Mouse (Mus musculus): ENCODE data around the gene Asap2. TPM values are rescaled to one million over a fixed set of nuclear protein-coding genes. Genes with fewer than 3 reads are reported as not detected.

Gene Asap2
- total and polyA plus RNA-seq, 2 experiments, result 2.3 to 6.1 TPM

DNA sequence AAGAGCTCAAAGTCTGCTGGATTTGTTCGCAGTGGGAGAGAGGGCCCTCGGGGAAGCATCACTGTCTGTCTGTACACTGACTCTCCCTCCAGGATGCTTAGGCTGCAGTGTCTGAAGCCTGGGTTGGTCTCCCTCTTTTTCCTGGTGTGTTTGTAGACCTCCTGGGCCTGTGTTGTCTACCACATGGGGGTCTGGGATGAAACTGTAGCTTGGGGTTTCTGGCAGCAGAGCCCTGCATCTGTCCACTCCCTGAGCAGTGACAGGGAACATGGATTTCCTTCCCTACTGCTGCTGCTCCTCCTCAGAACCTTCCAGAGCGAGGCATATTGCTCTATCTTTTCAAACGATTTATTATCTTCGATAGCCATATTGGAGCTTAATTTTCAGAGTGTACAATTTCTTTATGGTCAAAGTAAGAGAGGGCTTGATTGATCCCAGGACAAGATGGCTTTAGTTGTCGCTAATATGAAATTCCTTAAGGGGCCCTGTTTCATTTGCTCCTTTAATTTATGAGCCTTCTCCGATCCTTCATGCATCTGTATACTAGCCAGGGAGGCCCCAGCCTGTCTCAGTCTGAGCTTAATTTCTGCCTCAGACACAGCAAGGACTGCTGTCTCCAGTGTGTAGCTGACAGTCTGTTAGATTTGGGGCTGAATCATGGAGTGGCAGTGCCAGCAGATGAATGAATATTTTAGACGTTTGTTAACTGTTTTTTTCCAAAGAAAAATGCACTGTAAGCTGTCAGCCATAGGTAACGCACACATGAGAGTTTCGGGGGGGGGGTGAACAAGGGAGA, 135.6 kb downstream of the Asap2 start:
- no peak for DNase-seq (ENCODE audit: extremely low read depth, low read depth, low spot score)
- H3K9ac ChIP-seq (ENCODE audit: low read depth, low read length), result no peak overlapping the region
- 80% methylated on average over 10 of the region's 10 CpGs for WGBS
- TF ChIP-seq CTCF (IDR thresholded peaks at IDR 0.05; ENCODE audit: low read depth, low read length), result no peak
- no peak for TF ChIP-seq POLR2A (IDR thresholded peaks at IDR 0.05; ENCODE audit: extremely low read depth, insufficient read depth, low read length)
- peaks cover 23% of the 10 kb centered on the region for H3K79me2 ChIP-seq (ENCODE audit: control insufficient read depth, insufficient read depth, low read length)
- H3K27ac ChIP-seq (replicated peaks; ENCODE audit: insufficient read depth, low read depth, low read length), result no peak overlapping the region
- no peaks in the 10 kb centered on the region for H3K27me3 ChIP-seq (ENCODE audit: control insufficient read depth, insufficient read depth, low read length)
- no peaks in the 10 kb centered on the region for H3K36me3 ChIP-seq (ENCODE audit: control insufficient read depth, insufficient read depth, low read length)
- H3K4me1 ChIP-seq (ENCODE audit: control insufficient read depth, insufficient read depth, low read length), result no peaks in the 10 kb centered on the region
- no peak overlapping the region for H3K4me3 ChIP-seq (ENCODE audit: insufficient read depth, low read depth, low read length)

DNA sequence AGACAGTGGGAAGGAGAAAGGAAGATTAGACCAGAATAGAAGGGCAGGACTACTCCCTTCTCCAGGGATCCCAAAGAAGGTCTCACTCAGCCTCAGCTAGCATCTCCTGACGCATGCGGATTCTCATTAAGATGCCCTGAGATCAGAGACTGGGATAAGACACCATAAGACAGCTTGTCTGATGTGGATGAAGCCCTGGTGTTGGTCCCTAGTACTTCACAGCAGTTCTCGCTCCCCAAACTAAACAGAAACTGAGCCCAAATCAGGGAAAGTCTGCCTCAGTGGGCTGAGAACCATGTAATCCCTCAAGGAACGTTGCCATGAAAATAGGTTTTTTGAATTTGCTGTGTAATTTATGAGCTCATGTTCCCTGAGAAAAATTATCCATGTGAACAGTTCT, 136.3 kb downstream of the Asap2 start:
- 98% methylated on average over 4 of the region's 4 CpGs for WGBS
- H3K4me3 ChIP-seq (ENCODE audit: insufficient read depth, low read depth, low read length), result no peak overlapping the region
- no peak overlapping the region for H3K9ac ChIP-seq (ENCODE audit: low read depth, low read length)
- DNase-seq (ENCODE audit: extremely low read depth, low read depth, low spot score), result no peak
- TF ChIP-seq CTCF (IDR thresholded peaks at IDR 0.05; ENCODE audit: low read depth, low read length) (no peak), POLR2A (IDR thresholded peaks at IDR 0.05; ENCODE audit: extremely low read depth, insufficient read depth, low read length) (no peak)
- no peaks in the 10 kb centered on the region for H3K36me3 ChIP-seq (ENCODE audit: control insufficient read depth, insufficient read depth, low read length)
- no peaks in the 10 kb centered on the region for H3K4me1 ChIP-seq (ENCODE audit: control insufficient read depth, insufficient read depth, low read length)
- H3K27me3 ChIP-seq (ENCODE audit: control insufficient read depth, insufficient read depth, low read length), result no peaks in the 10 kb centered on the region
- peaks cover 26% of the 10 kb centered on the region for H3K79me2 ChIP-seq (ENCODE audit: control insufficient read depth, insufficient read depth, low read length)
- no peak overlapping the region for H3K27ac ChIP-seq (replicated peaks; ENCODE audit: insufficient read depth, low read depth, low read length)

DNA sequence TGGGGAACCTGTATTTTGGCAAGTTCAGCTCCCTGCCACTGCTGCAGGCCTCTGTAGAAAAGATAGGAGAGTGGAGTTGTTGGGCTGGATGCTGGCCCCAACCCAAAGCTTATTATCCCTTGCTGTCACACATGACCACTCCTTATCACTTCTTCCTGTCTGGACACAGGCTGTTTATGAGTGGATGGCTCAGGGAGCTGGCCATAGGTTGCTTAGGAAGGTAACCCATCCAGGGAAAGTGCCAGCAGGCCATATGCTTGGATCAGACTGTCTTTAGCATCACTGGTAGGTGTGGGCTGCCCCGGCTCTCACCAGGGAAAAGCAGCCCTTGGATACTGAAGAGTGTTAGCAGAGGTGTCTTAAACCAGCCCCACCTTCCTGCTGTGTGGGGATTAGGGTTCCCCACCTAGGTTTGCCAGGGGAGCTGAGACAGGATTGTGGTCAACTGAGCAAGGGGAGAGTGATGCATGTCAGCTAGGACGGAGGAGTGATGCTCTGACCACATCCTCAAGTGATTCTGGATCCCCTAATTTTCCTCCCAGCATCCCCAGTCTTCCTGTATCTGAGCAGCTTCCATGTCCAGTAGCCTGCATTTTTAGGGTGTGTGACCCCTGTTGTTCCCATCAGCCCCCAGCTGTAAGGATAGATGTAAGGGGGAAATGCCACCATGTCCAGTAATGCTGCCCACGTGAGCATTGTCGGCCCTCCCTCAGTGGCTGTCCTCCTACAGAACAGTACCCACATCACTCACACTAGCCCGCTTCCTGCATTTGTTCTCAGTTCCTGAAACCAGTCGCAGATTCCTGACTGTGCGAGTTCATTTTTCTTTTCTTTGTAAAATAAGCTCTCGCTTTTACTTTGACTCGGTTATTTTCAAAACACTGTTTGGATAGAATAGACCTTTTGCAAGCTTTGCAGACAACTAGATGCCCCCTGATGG, 138.9 kb downstream of the Asap2 start:
- no peak overlapping the region for H3K27ac ChIP-seq (replicated peaks; ENCODE audit: insufficient read depth, low read depth, low read length)
- H3K4me1 ChIP-seq (ENCODE audit: control insufficient read depth, insufficient read depth, low read length), result peaks cover 4% of the 10 kb centered on the region; the same call in 1 of the 2 replicates
- TF ChIP-seq POLR2A (IDR thresholded peaks at IDR 0.05; ENCODE audit: extremely low read depth, insufficient read depth, low read length) (no peak), CTCF (IDR thresholded peaks at IDR 0.05; ENCODE audit: low read depth, low read length) (no peak)
- no peaks in the 10 kb centered on the region for H3K36me3 ChIP-seq (ENCODE audit: control insufficient read depth, insufficient read depth, low read length)
- no peak for DNase-seq (ENCODE audit: extremely low read depth, low read depth, low spot score)
- no peak overlapping the region for H3K9ac ChIP-seq (ENCODE audit: low read depth, low read length)
- H3K4me3 ChIP-seq (ENCODE audit: insufficient read depth, low read depth, low read length), result no peak overlapping the region
- 78% methylated on average over 9 of the region's 9 CpGs for WGBS
- no peaks in the 10 kb centered on the region for H3K27me3 ChIP-seq (ENCODE audit: control insufficient read depth, insufficient read depth, low read length)
- H3K79me2 ChIP-seq (ENCODE audit: control insufficient read depth, insufficient read depth, low read length), result peaks cover 23% of the 10 kb centered on the region

DNA sequence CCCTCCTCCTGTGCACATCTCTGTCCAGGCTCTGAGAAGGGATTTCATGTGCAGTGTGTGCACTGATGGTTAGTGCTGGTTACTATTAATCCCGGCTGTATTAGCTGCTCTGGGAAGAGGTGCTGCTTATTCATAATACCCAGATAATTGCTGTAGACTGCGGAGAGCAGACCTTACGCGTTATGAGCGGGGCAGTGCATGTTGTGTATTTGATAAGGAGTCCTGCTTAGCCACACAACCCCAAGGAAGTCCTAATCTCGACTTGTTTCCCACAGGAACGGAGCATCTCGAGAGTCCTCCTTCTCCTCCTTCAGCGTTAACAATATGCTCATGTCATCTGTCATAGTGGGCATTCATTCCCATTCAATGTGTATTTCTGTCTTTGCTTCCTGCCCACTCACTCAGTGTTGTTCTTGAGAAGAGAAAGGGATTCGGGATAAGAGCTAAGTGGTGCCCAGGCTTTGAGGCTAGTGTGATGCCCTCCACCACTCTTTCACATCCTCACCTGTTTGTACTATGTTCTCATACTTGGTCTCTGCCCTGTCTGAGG, 140.1 kb downstream of the Asap2 start:
- Histone ChIP-seq H3K9ac (ENCODE audit: low read depth, low read length) (no peak overlapping the region), H3K36me3 (ENCODE audit: control insufficient read depth, insufficient read depth, low read length) (no peaks in the 10 kb centered on the region), H3K27me3 (ENCODE audit: control insufficient read depth, insufficient read depth, low read length) (no peaks in the 10 kb centered on the region), H3K27ac (replicated peaks; ENCODE audit: insufficient read depth, low read depth, low read length) (no peak overlapping the region), H3K79me2 (ENCODE audit: control insufficient read depth, insufficient read depth, low read length) (peaks cover 22% of the 10 kb centered on the region), H3K4me3 (ENCODE audit: insufficient read depth, low read depth, low read length) (no peak overlapping the region), H3K4me1 (ENCODE audit: control insufficient read depth, insufficient read depth, low read length) (peaks cover 10% of the 10 kb centered on the region)
- no peak for DNase-seq (ENCODE audit: extremely low read depth, low read depth, low spot score)
- WGBS, result 83% methylated on average over 10 of the region's 10 CpGs
- TF ChIP-seq POLR2A (IDR thresholded peaks at IDR 0.05; ENCODE audit: extremely low read depth, insufficient read depth, low read length) (no peak), CTCF (IDR thresholded peaks at IDR 0.05; ENCODE audit: low read depth, low read length) (no peak)

DNA sequence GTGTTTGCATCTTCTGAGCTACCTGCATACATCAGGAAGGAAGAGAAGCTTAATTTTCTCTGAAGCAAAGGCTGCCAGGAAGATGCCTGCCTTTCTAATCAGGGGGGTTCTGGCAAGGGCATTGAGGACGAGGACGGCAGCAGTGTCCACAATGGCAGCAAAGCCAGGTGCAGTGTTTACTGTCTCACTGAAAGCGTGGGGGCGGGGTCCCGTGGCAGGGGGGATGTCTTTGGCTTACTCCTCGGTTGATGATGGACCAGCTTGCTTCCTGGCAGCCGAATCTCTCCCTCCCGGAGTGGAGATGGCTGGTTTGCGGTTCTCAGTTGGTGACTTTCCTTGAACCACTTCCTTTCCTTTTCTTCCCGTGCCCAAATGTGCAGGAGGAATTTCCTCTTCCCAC, 142.3 kb downstream of the Asap2 start:
- no peaks in the 10 kb centered on the region for H3K27me3 ChIP-seq (ENCODE audit: control insufficient read depth, insufficient read depth, low read length)
- peaks cover 24% of the 10 kb centered on the region for H3K4me1 ChIP-seq (ENCODE audit: control insufficient read depth, insufficient read depth, low read length)
- DNase-seq (ENCODE audit: extremely low read depth, low read depth, low spot score), result no peak
- WGBS, result 47% methylated on average over 10 of the region's 10 CpGs
- TF ChIP-seq CTCF (IDR thresholded peaks at IDR 0.05; ENCODE audit: low read depth, low read length), result no peak
- TF ChIP-seq POLR2A (IDR thresholded peaks at IDR 0.05; ENCODE audit: extremely low read depth, insufficient read depth, low read length), result no peak
- no peak overlapping the region for H3K27ac ChIP-seq (replicated peaks; ENCODE audit: insufficient read depth, low read depth, low read length)
- peaks cover 10% of the 10 kb centered on the region for H3K79me2 ChIP-seq (ENCODE audit: control insufficient read depth, insufficient read depth, low read length)
- no peaks in the 10 kb centered on the region for H3K36me3 ChIP-seq (ENCODE audit: control insufficient read depth, insufficient read depth, low read length)
- no peak overlapping the region for H3K4me3 ChIP-seq (ENCODE audit: insufficient read depth, low read depth, low read length)
- H3K9ac ChIP-seq (ENCODE audit: low read depth, low read length), result no peak overlapping the region
